Mouse (Mus musculus): ENCODE measurements at regions not wholly inside any gene's neighbourhood (a gene's known extent, or its start where the extent isn't known, plus 50 kb on each side); places are given as distances from the start of the nearest gene placed in this dataset.
"Not testable (repeated sequence)": the region's sequence is repeated elsewhere in the genome, so short reads cannot be mapped to it uniquely, and the experiment has no call there.

DNA sequence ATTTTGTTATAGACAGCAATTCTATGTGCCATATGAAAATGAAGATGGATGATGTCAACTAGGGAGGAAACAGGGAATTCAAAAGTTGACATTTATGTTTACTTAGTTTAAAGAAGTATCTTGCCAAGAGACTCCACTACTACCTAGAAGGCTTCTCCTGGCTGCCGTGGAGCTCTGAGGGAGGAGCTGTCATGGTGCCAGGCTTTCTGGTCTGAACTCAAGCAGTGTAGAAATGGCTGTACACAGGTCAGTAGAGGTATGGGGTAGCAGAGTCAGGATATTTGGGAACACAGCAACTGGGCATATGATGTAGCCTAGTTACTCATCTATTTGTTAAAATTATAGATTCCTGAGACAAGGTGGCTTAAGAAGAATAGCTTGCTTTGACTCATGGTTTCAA is 341.4 kb upstream of the Zfp703 start:
- Histone ChIP-seq H3K4me1 (ENCODE audit: insufficient read depth, low read depth, low read length) (peaks cover 57% of the 10 kb centered on the region), H3K9me3 (replicated peaks) (no peaks in the 10 kb centered on the region), H3K27me3 (ENCODE audit: insufficient read depth, low read length) (no peaks in the 10 kb centered on the region), H3K4me3 (ENCODE audit: low read depth, low read length) (no peak overlapping the region), H3K36me3 (replicated peaks) (no peaks in the 10 kb centered on the region)
- no peak for ATAC-seq (ENCODE audit: extremely low read depth, insufficient number of reproducible peaks, low FRiP score, poor library complexity, severe bottlenecking)
- no peak for DNase-seq (ENCODE audit: low spot score)
- TF ChIP-seq TAL1 (conservative IDR thresholded peaks at IDR 0.05; ENCODE audit: low read depth, low read length) (no peak), GATA1 (IDR thresholded peaks at IDR 0.05; ENCODE audit: borderline replicate concordance, low read length) (no peak), POLR2AphosphoS5 (IDR thresholded peaks at IDR 0.05; ENCODE audit: insufficient replicate concordance, low read depth, low read length) (no peak), GATA2 (IDR thresholded peaks at IDR 0.05; ENCODE audit: borderline replicate concordance, low read depth, low read length) (no peak), CTCF (IDR thresholded peaks at IDR 0.05; ENCODE audit: low read depth, low read length) (no peak)

DNA sequence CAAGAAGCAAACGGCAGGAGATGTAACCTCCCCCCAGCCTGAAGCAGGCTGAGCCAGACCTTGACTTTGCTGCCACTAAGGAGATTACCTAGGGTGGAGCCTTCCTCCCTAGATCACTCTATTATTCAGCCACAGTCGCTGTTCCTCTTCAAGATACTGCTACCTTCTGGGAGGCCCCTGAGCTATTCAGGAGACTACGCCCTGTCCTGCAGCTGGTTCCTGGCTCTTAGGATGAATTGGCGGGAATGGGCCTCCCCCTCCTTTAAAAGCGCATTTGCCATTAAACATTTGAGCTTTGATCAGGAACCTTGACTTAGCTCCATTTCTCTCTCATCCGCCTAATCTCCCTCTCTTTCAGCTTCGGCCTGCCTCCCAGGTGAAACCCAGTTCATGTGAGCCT is 331.8 kb upstream of the Zfp703 start:
- not testable (repeated sequence) for H3K9me3 ChIP-seq (replicated peaks); DNase-seq (ENCODE audit: low spot score); H3K36me3 ChIP-seq (replicated peaks); H3K4me1 ChIP-seq (ENCODE audit: insufficient read depth, low read depth, low read length); ATAC-seq (ENCODE audit: extremely low read depth, insufficient number of reproducible peaks, low FRiP score, poor library complexity, severe bottlenecking); H3K27me3 ChIP-seq (ENCODE audit: insufficient read depth, low read length); H3K4me3 ChIP-seq (ENCODE audit: low read depth, low read length)

DNA sequence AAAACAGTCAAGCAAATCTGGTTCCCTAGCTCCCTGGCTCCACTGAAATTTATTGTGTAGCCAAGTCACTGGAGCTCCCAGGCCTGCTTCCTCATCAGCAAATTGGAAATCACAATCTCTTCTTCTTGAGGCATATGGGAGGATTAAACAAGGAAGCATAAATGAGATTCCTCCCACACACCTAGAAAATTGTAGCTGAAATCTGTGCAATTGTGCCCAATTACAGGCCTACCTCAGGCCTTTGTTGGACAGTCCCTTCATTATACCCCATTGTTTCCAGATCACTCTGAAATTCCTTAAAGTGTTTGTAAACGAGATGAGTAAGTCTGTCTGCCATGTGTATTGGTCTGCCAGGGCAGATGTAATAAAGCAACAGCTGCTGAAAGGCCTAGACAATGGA is 326.8 kb upstream of the Zfp703 start:
- TF ChIP-seq TAL1 (conservative IDR thresholded peaks at IDR 0.05; ENCODE audit: low read depth, low read length) (no peak), CTCF (IDR thresholded peaks at IDR 0.05; ENCODE audit: low read depth, low read length) (no peak), POLR2AphosphoS5 (IDR thresholded peaks at IDR 0.05; ENCODE audit: insufficient replicate concordance, low read depth, low read length) (no peak), GATA1 (IDR thresholded peaks at IDR 0.05; ENCODE audit: borderline replicate concordance, low read length) (no peak), GATA2 (IDR thresholded peaks at IDR 0.05; ENCODE audit: borderline replicate concordance, low read depth, low read length) (no peak)
- Histone ChIP-seq H3K9me3 (replicated peaks) (no peaks in the 10 kb centered on the region), H3K36me3 (replicated peaks) (no peaks in the 10 kb centered on the region), H3K4me3 (ENCODE audit: low read depth, low read length) (no peak overlapping the region), H3K27me3 (ENCODE audit: insufficient read depth, low read length) (peaks cover 20% of the 10 kb centered on the region; the same call in 1 of the 2 replicates), H3K4me1 (ENCODE audit: insufficient read depth, low read depth, low read length) (peaks cover 9% of the 10 kb centered on the region; the same call in 1 of the 2 replicates)
- ATAC-seq (ENCODE audit: extremely low read depth, insufficient number of reproducible peaks, low FRiP score, poor library complexity, severe bottlenecking) (no peak), DNase-seq (ENCODE audit: low spot score) (no peak)

DNA sequence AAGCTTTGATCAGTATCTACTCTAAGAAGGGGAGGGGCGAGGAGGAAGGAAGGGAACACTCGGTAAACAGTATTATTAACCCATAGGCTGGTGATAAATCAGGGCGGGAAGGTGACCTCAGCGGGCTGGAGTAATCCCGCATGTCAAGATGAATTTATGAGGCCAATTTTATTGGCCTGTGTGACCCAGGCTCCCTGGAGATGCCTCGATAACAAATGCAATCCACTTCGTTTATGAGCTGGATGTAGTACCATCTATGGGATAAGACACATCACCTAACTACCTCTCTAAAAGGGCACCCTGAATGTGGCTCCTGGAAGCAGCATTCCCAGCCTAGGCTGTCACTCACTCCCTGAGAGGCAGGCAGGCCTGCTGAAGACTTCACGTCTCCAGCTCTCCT is 321.2 kb upstream of the Zfp703 start:
- TF ChIP-seq TAL1 (conservative IDR thresholded peaks at IDR 0.05; ENCODE audit: low read depth, low read length) = no peak
- no peak for TF ChIP-seq CTCF (IDR thresholded peaks at IDR 0.05; ENCODE audit: low read depth, low read length)
- TF ChIP-seq GATA2 (IDR thresholded peaks at IDR 0.05; ENCODE audit: borderline replicate concordance, low read depth, low read length) = no peak
- no peak for TF ChIP-seq GATA1 (IDR thresholded peaks at IDR 0.05; ENCODE audit: borderline replicate concordance, low read length)
- TF ChIP-seq POLR2AphosphoS5 (IDR thresholded peaks at IDR 0.05; ENCODE audit: insufficient replicate concordance, low read depth, low read length) = no peak
- Histone ChIP-seq H3K9me3 (replicated peaks) (no peaks in the 10 kb centered on the region), H3K36me3 (replicated peaks) (no peaks in the 10 kb centered on the region), H3K4me1 (ENCODE audit: insufficient read depth, low read depth, low read length) (peaks cover 24% of the 10 kb centered on the region), H3K27me3 (ENCODE audit: insufficient read depth, low read length) (peaks cover 13% of the 10 kb centered on the region; the same call in 1 of the 2 replicates), H3K4me3 (ENCODE audit: low read depth, low read length) (no peak overlapping the region)
- ATAC-seq (ENCODE audit: extremely low read depth, insufficient number of reproducible peaks, low FRiP score, poor library complexity, severe bottlenecking) (no peak), DNase-seq (ENCODE audit: low spot score) (no peak)

DNA sequence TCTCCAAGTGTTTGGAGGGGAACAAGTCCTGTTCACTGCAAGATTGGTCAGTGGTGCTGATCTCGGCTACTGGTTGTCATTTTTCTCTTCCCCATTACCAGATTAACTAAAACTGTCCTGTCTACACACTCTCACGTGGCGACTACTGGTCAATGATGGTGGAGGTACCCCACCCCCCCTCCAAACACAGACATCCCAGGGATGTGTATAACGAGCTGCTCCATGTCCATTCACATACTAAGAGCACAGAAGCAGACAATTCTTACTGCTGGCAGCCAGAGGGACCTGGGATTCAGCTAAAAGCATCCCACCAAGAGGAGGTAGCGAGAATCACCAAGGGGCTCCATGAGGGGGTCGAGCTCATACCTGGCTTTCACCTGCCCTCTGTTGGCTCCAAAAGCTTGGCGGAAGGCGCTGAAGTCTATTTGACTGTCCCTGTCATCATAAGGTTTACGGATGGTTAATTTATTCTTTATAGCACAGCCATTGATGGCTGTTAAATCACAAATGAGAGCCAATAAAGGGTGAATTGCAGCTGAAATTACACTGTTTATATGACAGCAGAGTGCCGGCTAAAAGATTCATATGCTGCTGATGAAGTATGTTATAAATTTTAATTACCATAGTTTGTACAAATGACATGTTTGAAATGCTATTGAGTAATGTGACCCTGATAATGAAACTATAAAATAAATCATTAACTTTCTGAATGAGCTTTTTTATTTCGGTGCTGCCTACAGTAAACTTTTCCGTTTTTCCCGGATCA is 320.6 kb upstream of the Zfp703 start:
- H3K9me3 ChIP-seq (replicated peaks) = no peaks in the 10 kb centered on the region
- no peaks in the 10 kb centered on the region for H3K36me3 ChIP-seq (replicated peaks)
- H3K27me3 ChIP-seq (ENCODE audit: insufficient read depth, low read length) = peaks cover 13% of the 10 kb centered on the region; the same call in 1 of the 2 replicates
- no peak overlapping the region for H3K4me3 ChIP-seq (ENCODE audit: low read depth, low read length)
- DNase-seq (ENCODE audit: low spot score) = no peak
- no peak for ATAC-seq (ENCODE audit: extremely low read depth, insufficient number of reproducible peaks, low FRiP score, poor library complexity, severe bottlenecking)
- peaks cover 24% of the 10 kb centered on the region for H3K4me1 ChIP-seq (ENCODE audit: insufficient read depth, low read depth, low read length)
- no peak for TF ChIP-seq POLR2AphosphoS5 (IDR thresholded peaks at IDR 0.05; ENCODE audit: insufficient replicate concordance, low read depth, low read length)
- no peak for TF ChIP-seq CTCF (IDR thresholded peaks at IDR 0.05; ENCODE audit: low read depth, low read length)
- TF ChIP-seq GATA2 (IDR thresholded peaks at IDR 0.05; ENCODE audit: borderline replicate concordance, low read depth, low read length) = no peak
- TF ChIP-seq TAL1 (conservative IDR thresholded peaks at IDR 0.05; ENCODE audit: low read depth, low read length) = no peak
- TF ChIP-seq GATA1 (IDR thresholded peaks at IDR 0.05; ENCODE audit: borderline replicate concordance, low read length) = no peak

DNA sequence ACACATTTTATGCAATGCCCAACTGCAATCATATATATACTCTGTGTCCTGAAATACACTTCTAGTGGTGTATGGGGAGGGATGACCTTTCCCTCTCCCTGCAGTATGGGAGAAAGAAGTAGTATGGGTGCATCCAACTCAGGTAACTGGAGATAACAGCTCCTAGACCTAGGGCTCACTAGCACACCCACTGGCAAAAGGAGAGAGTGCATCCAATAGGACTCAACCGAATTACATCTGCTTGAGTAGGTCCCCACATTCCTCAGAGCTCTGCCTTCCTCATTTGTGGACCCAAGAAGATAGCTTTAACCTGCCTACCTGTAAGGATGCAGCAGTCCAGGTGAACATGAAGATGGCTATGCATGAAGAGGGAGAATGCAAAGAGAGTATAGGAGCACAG is 317.7 kb upstream of the Zfp703 start:
- ATAC-seq (ENCODE audit: extremely low read depth, insufficient number of reproducible peaks, low FRiP score, poor library complexity, severe bottlenecking) = no peak
- H3K27me3 ChIP-seq (ENCODE audit: insufficient read depth, low read length) = peaks cover 4% of the 10 kb centered on the region; the same call in 1 of the 2 replicates
- H3K9me3 ChIP-seq (replicated peaks) = no peaks in the 10 kb centered on the region
- H3K4me1 ChIP-seq (ENCODE audit: insufficient read depth, low read depth, low read length) = peaks cover 31% of the 10 kb centered on the region
- TF ChIP-seq GATA2 (IDR thresholded peaks at IDR 0.05; ENCODE audit: borderline replicate concordance, low read depth, low read length) (no peak), TAL1 (conservative IDR thresholded peaks at IDR 0.05; ENCODE audit: low read depth, low read length) (no peak), CTCF (IDR thresholded peaks at IDR 0.05; ENCODE audit: low read depth, low read length) (no peak), GATA1 (IDR thresholded peaks at IDR 0.05; ENCODE audit: borderline replicate concordance, low read length) (no peak), POLR2AphosphoS5 (IDR thresholded peaks at IDR 0.05; ENCODE audit: insufficient replicate concordance, low read depth, low read length) (no peak)
- H3K36me3 ChIP-seq (replicated peaks) = no peaks in the 10 kb centered on the region
- no peak overlapping the region for H3K4me3 ChIP-seq (ENCODE audit: low read depth, low read length)
- DNase-seq (ENCODE audit: low spot score) = no peak
